Mouse (Mus musculus) urinary bladder, adult 2 months (tissue): ENCODE measurements around the gene Tmcc3. TPM values are rescaled to one million over a fixed set of nuclear protein-coding genes. Genes with fewer than 3 reads are reported as not detected.

Experiments used
- DNase-seq: peaks from one replicate; pipeline ENCODE4 v3.0.0; 2022; ENCODE audit warnings: low spot score
- polyA plus RNA-seq: library from polyadenylated mRNA; depleted of rRNA; stranded (reverse); fragments of >200 nt; gene quantifications from 2 replicates; pipeline ENCODE4 v1.2.3, GENCODE M21; 2012; rRNA removed

The Tmcc3 gene
- polyA plus RNA-seq = 17.1 and 18.3 TPM in 2 replicates

- no peak for DNase-seq
These were observed at the start of gene Tmcc3 for GRCm38 (mm10) chr10:94311511-94312006. Tmcc3 (plus strand) TSS chr10:94311949.

- DNase-seq = no peak
These were observed 49.1 kb upstream of the Tmcc3 start for GRCm38 (mm10) chr10:94262646-94263045.

GRCm38 (mm10) chr10:94263211-94263610 is 48.5 kb upstream of the Tmcc3 start:
- DNase-seq = no peak

- no peak for DNase-seq
These were observed 45.9 kb upstream of the Tmcc3 start for GRCm38 (mm10) chr10:94265656-94266542.

- no peak for DNase-seq
These were observed 36.4 kb upstream of the Tmcc3 start for GRCm38 (mm10) chr10:94275321-94275720.

GRCm38 (mm10) chr10:94276511-94276910 is 35.2 kb upstream of the Tmcc3 start:
- DNase-seq = no peak

- no peak for DNase-seq
These were observed 29.6 kb upstream of the Tmcc3 start for GRCm38 (mm10) chr10:94282179-94282578.

- no peak for DNase-seq
These were observed 29.0 kb upstream of the Tmcc3 start for GRCm38 (mm10) chr10:94282797-94283196.

GRCm38 (mm10) chr10:94294437-94294836 is 17.3 kb upstream of the Tmcc3 start:
- DNase-seq = no peak

GRCm38 (mm10) chr10:94294933-94295750 is 16.6 kb upstream of the Tmcc3 start:
- no peak for DNase-seq

- DNase-seq = no peak
These were observed 15.7 kb upstream of the Tmcc3 start for GRCm38 (mm10) chr10:94295923-94296605.

- no peak for DNase-seq
These were observed 13.3 kb upstream of the Tmcc3 start, which contains the start of gene Gm4792 for GRCm38 (mm10) chr10:94298471-94298870. Gm4792 (minus strand) TSS chr10:94298703.

- DNase-seq = no peak
These were observed 12.4 kb upstream of the Tmcc3 start for GRCm38 (mm10) chr10:94299301-94299700.

- DNase-seq = no peak
These were observed 7.6 kb upstream of the Tmcc3 start for GRCm38 (mm10) chr10:94304064-94304657.

GRCm38 (mm10) chr10:94305526-94305925 is 6.2 kb upstream of the Tmcc3 start:
- DNase-seq = no peak

GRCm38 (mm10) chr10:94310499-94311267 is 1.1 kb upstream of the Tmcc3 start:
- DNase-seq = no peak

- peak; percentile 34 for DNase-seq
These were observed 412 bp downstream of the Tmcc3 start for GRCm38 (mm10) chr10:94312007-94312715.

GRCm38 (mm10) chr10:94313146-94313545 is 1.4 kb downstream of the Tmcc3 start:
- no peak for DNase-seq

GRCm38 (mm10) chr10:94318574-94318973 is 6.8 kb downstream of the Tmcc3 start:
- DNase-seq = no peak

- no peak for DNase-seq
These were observed 18.2 kb downstream of the Tmcc3 start for GRCm38 (mm10) chr10:94329962-94330361.
